Mouse (Mus musculus) heart, adult 2 months (tissue): ENCODE results near the gene Cacna1c. TPM values are rescaled to one million over a fixed set of nuclear protein-coding genes. Genes with fewer than 3 reads are reported as not detected.

ENCODE experiments used
- DNase-seq, 2 experiments: peaks; one replicate each; pipeline ENCODE4 v3.0.0; 2021
- H3K27ac ChIP-seq: fragments of 200-600 bp; 2 replicates; pipeline ENCODE4 v1.8.1; 2022
- H3K27me3 ChIP-seq: fragments of 200-500 bp; 2 replicates; pipeline ENCODE4 v1.6.1; 2012; ENCODE audit warnings: mild to moderate bottlenecking, low read length, inconsistent platforms, mixed read lengths; ENCODE audit not compliant: control insufficient read depth, insufficient read depth
- H3K36me3 ChIP-seq: fragments of 200-500 bp; 2 replicates; pipeline ENCODE4 v1.6.1; 2012; ENCODE audit warnings: low read length, inconsistent platforms; ENCODE audit not compliant: control insufficient read depth, insufficient read depth
- H3K4me1 ChIP-seq: fragments of 200-500 bp; 2 replicates; pipeline ENCODE4 v1.6.1; 2011; ENCODE audit warnings: low read length; ENCODE audit not compliant: control insufficient read depth, insufficient read depth
- H3K4me3 ChIP-seq: fragments of 200-600 bp; 2 replicates; pipeline ENCODE4 v1.8.1; 2022
- H3K79me2 ChIP-seq: fragments of 200-500 bp; replicated peaks from 2 replicates; pipeline ENCODE4 v1.6.1; 2012; ENCODE audit warnings: mild to moderate bottlenecking, inconsistent platforms, low read length, moderate library complexity, mixed read lengths; ENCODE audit not compliant: control insufficient read depth, insufficient read depth
- H3K9ac ChIP-seq: fragments of 200-500 bp; 2 replicates; pipeline ENCODE4 v1.6.1; 2012; ENCODE audit warnings: low read depth, mild to moderate bottlenecking, control low read depth, inconsistent platforms, low read length, mixed read lengths
- CTCF ChIP-seq: fragments of 200-600 bp; IDR thresholded peaks from 2 replicates; pipeline ENCODE4 v1.8.1; 2022; ENCODE audit warnings: antibody characterized with exemption, mild to moderate bottlenecking, moderate library complexity
- EP300 ChIP-seq: fragments of 200-500 bp; IDR thresholded peaks from 2 replicates; pipeline ENCODE4 v1.6.1; 2011; ENCODE audit warnings: low read depth, low read length, control low read depth; ENCODE audit not compliant: insufficient read depth
- POLR2A ChIP-seq: fragments of 200-500 bp; IDR thresholded peaks from 2 replicates; pipeline ENCODE4 v1.6.1; 2011; ENCODE audit warnings: mild to moderate bottlenecking, low read depth, low read length, control low read depth; ENCODE audit not compliant: insufficient read depth
- WGBS: fragments of 180-500 bp; shearing (Covaris S2); methylation state at CpG from one replicate; pipeline ENCODE4 v1.1.7; 2018; 5-methylcytosine and 5-hydroxymethylcytosine counted together
- intact Hi-C: fragments of 180-260 bp; cut with DNase I; formaldehyde crosslinking; loops from one replicate; pipeline ENCODE4 v1.15.1; 2025
- polyA plus RNA-seq: library from polyadenylated mRNA; depleted of rRNA; stranded (reverse); fragments of >200 nt; gene quantifications from 2 replicates; pipeline ENCODE4 v1.2.3, GENCODE M21; 2012
- total RNA-seq, 2 experiments: library from RNA; stranded (reverse); gene quantifications; 2 replicates each; pipeline ENCODE4 v1.2.3; 2021

The Cacna1c gene
- total and polyA plus RNA-seq, 3 experiments, result 56.8 to 228 (median 194) TPM

GRCm38 (mm10) chr6:119193571-119194154 is 2.6 kb downstream of the Cacna1c start:
- intact Hi-C loops, result loop anchor here (1.0 to 2.0 kb wide), 2 partner anchors 13 to 61 kb away; no protein-coding TSS in a partner anchor
- Histone ChIP-seq H3K4me1 (peaks cover 4% of the 10 kb centered on the region; the same call in 1 of the 2 replicates), H3K27ac (peak overlapping the region; percentile 88), H3K4me3 (peak overlapping the region; percentile 48), H3K27me3 (no peaks in the 10 kb centered on the region), H3K9ac (peak overlapping the region; percentile 59), H3K36me3 (peaks cover 27% of the 10 kb centered on the region), H3K79me2 (no peaks in the 10 kb centered on the region)
- WGBS, result 40% methylated on average over 15 of the region's 15 CpGs
- peak in 1 of 2 experiments; percentile 38 for DNase-seq
- TF ChIP-seq POLR2A (no peak; the same call in 1 of the 2 replicates), EP300 (0 out of 2 replicates have a peak, but pooled peaks have one; percentile 33), CTCF (no peak)

- 59% methylated on average over 4 of the region's 4 CpGs for WGBS
- Histone ChIP-seq H3K27ac (peak overlapping the region; percentile 88), H3K4me3 (no peak overlapping the region), H3K4me1 (peaks cover 4% of the 10 kb centered on the region; the same call in 1 of the 2 replicates), H3K9ac (no peak overlapping the region), H3K36me3 (peaks cover 34% of the 10 kb centered on the region), H3K27me3 (no peaks in the 10 kb centered on the region), H3K79me2 (0 out of 2 replicates have a peak, but pooled peaks cover 1% of the 10 kb centered on the region)
- intact Hi-C loops, result no loop called here
- DNase-seq, result no peak
- TF ChIP-seq EP300 (no peak), POLR2A (no peak), CTCF (no peak)
Measured at GRCm38 (mm10) chr6:119191478-119191877, 4.7 kb downstream of the Cacna1c start.

GRCm38 (mm10) chr6:119187631-119188030 is 8.6 kb downstream of the Cacna1c start:
- Histone ChIP-seq H3K79me2 (0 out of 2 replicates have a peak, but pooled peaks cover 3% of the 10 kb centered on the region), H3K27me3 (no peaks in the 10 kb centered on the region), H3K4me3 (no peak overlapping the region), H3K36me3 (peaks cover 38% of the 10 kb centered on the region), H3K4me1 (peaks cover 11% of the 10 kb centered on the region; the same call in 1 of the 2 replicates), H3K9ac (no peak overlapping the region), H3K27ac (no peak overlapping the region; the same call in 1 of the 2 replicates)
- TF ChIP-seq EP300, result no peak
- no peak for TF ChIP-seq CTCF
- TF ChIP-seq POLR2A, result no peak
- 58% methylated on average over 6 of the region's 6 CpGs for WGBS
- DNase-seq, result no peak
- intact Hi-C loops, result no loop called here

- peaks cover 11% of the 10 kb centered on the region for H3K4me1 ChIP-seq
- H3K9ac ChIP-seq, result no peak overlapping the region
- H3K4me3 ChIP-seq, result no peak overlapping the region
- TF ChIP-seq POLR2A, result no peak
- peak; percentile 59 for TF ChIP-seq CTCF
- 0 out of 2 replicates have a peak, but pooled peaks cover 6% of the 10 kb centered on the region for H3K79me2 ChIP-seq
- no peak for DNase-seq
- no peak overlapping the region for H3K27ac ChIP-seq
- 56% methylated on average over 8 of the region's 8 CpGs for WGBS
- intact Hi-C loops, result no loop called here
- H3K36me3 ChIP-seq, result peaks cover 35% of the 10 kb centered on the region
- H3K27me3 ChIP-seq, result no peaks in the 10 kb centered on the region
Measured at GRCm38 (mm10) chr6:119186658-119187057, 9.6 kb downstream of the Cacna1c start.

- H3K4me3 ChIP-seq, result no peak overlapping the region
- peak overlapping the region; percentile 60 for H3K27ac ChIP-seq
- H3K36me3 ChIP-seq, result peaks cover 22% of the 10 kb centered on the region
- no peaks in the 10 kb centered on the region for H3K27me3 ChIP-seq
- 60% methylated on average over 3 of the region's 3 CpGs for WGBS
- peaks cover 14% of the 10 kb centered on the region for H3K4me1 ChIP-seq
- H3K9ac ChIP-seq, result no peak overlapping the region
- no peak for TF ChIP-seq CTCF
- intact Hi-C loops, result no loop called here
- 0 out of 2 replicates have a peak, but pooled peaks cover 6% of the 10 kb centered on the region for H3K79me2 ChIP-seq
- DNase-seq, result no peak
Measured at GRCm38 (mm10) chr6:119183781-119184180, 12.4 kb downstream of the Cacna1c start.

- no peak for DNase-seq
- 0 out of 2 replicates have a peak overlapping the region, but pooled peaks have one; percentile 22 for H3K9ac ChIP-seq
- H3K4me3 ChIP-seq, result no peak overlapping the region
- H3K79me2 ChIP-seq, result peaks cover 8% of the 10 kb centered on the region; the same call in 1 of the 2 replicates
- H3K36me3 ChIP-seq, result peaks cover 31% of the 10 kb centered on the region
- 72% methylated on average over 9 of the region's 9 CpGs for WGBS
- H3K4me1 ChIP-seq, result peaks cover 18% of the 10 kb centered on the region
- H3K27ac ChIP-seq, result peak overlapping the region; percentile 77
- intact Hi-C loops, result no loop called here
- TF ChIP-seq EP300 (no peak), CTCF (no peak), POLR2A (no peak)
- H3K27me3 ChIP-seq, result no peaks in the 10 kb centered on the region
Measured at GRCm38 (mm10) chr6:119182211-119182610, 14.0 kb downstream of the Cacna1c start.
